Mouse (Mus musculus) olfactory bulb, adult 2 months (tissue): ENCODE measurements around the gene Nav2. TPM values are rescaled to one million over a fixed set of nuclear protein-coding genes. Genes with fewer than 3 reads are reported as not detected.

Experiments
- H3K27ac ChIP-seq: fragments of 200-500 bp; 2 replicates; pipeline ENCODE4 v1.5.1; 2012; ENCODE audit warnings: low read depth, low read length; ENCODE audit not compliant: insufficient read depth
- H3K4me1 ChIP-seq: fragments of 200-500 bp; 2 replicates; pipeline ENCODE4 v1.6.1; 2012; ENCODE audit warnings: low read length; ENCODE audit not compliant: control insufficient read depth, insufficient read depth
- H3K4me3 ChIP-seq: fragments of 200-500 bp; 2 replicates; pipeline ENCODE4 v1.5.1; 2012; ENCODE audit warnings: mild to moderate bottlenecking, low read depth, low read length, moderate library complexity; ENCODE audit not compliant: insufficient read depth
- CTCF ChIP-seq: fragments of 200-500 bp; IDR thresholded peaks from 2 replicates; pipeline ENCODE4 v1.5.1; 2012; ENCODE audit warnings: low read depth, mild to moderate bottlenecking, low read length, moderate library complexity; ENCODE audit not compliant: insufficient read depth
- POLR2A ChIP-seq: fragments of 200-500 bp; IDR thresholded peaks from 2 replicates; pipeline ENCODE4 v1.6.1; 2012; ENCODE audit warnings: mild to moderate bottlenecking, low read depth, low read length, moderate library complexity; ENCODE audit not compliant: insufficient read depth
- WGBS: fragments of 180-500 bp; shearing (Covaris S2); methylation state at CpG from one replicate; pipeline ENCODE4 v1.1.7; 2018; 5-methylcytosine and 5-hydroxymethylcytosine counted together
- polyA plus RNA-seq: library from polyadenylated mRNA; stranded (reverse); fragments of >200 nt; gene quantifications from 2 replicates; pipeline ENCODE4 v1.2.4, GENCODE M21; 2012; ENCODE audit warnings: low replicate concordance; ENCODE audit not compliant: missing spikeins, insufficient read depth, insufficient read length

Nav2 gene
- polyA plus RNA-seq, 1 experiment = 57.3 TPM

GRCm38 (mm10) chr7:49248333-49249086 is 340.0 kb downstream of the Nav2 start:
- Histone ChIP-seq H3K27ac (peak overlapping the region; percentile 86), H3K4me1 (peaks cover 50% of the 10 kb centered on the region), H3K4me3 (peak overlapping the region; percentile 90)
- TF ChIP-seq CTCF (no peak), POLR2A (no peak)
- WGBS = 10% methylated on average over 14 of the region's 14 CpGs

DNA sequence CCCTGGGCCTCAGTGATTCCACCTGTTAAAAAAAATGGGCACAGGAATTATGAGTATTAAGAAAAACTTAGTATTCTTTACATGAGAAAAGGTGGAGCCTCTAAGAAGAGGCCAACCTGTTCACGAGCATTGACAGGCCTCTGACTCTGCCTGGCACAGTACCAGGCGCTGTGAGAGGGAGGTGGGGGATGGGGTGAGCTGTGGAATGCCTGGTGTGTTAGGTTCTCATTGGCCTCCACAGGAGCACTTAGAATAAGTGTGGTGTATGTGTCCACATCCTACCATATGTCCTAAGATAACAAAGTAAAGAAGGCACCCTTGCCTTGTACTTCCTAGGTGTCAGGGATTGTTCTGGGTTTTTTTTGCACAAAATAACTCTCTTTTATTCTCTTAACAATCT is 340.9 kb downstream of the Nav2 start:
- Histone ChIP-seq H3K4me3 (peak overlapping the region; percentile 17; the same call in 1 of the 2 replicates), H3K27ac (no peak overlapping the region), H3K4me1 (peaks cover 55% of the 10 kb centered on the region)
- WGBS = 21% methylated on average over 2 of the region's 2 CpGs
- TF ChIP-seq CTCF (no peak), POLR2A (no peak)

- Histone ChIP-seq H3K4me1 (peaks cover 55% of the 10 kb centered on the region), H3K4me3 (peak overlapping the region; percentile 39), H3K27ac (peak overlapping the region; percentile 62)
- 1% methylated on average over 9 of the region's 9 CpGs for WGBS
- peak; percentile 91 for TF ChIP-seq CTCF
- TF ChIP-seq POLR2A = no peak
Measured at GRCm38 (mm10) chr7:49249996-49250395, 341.5 kb downstream of the Nav2 start.

DNA sequence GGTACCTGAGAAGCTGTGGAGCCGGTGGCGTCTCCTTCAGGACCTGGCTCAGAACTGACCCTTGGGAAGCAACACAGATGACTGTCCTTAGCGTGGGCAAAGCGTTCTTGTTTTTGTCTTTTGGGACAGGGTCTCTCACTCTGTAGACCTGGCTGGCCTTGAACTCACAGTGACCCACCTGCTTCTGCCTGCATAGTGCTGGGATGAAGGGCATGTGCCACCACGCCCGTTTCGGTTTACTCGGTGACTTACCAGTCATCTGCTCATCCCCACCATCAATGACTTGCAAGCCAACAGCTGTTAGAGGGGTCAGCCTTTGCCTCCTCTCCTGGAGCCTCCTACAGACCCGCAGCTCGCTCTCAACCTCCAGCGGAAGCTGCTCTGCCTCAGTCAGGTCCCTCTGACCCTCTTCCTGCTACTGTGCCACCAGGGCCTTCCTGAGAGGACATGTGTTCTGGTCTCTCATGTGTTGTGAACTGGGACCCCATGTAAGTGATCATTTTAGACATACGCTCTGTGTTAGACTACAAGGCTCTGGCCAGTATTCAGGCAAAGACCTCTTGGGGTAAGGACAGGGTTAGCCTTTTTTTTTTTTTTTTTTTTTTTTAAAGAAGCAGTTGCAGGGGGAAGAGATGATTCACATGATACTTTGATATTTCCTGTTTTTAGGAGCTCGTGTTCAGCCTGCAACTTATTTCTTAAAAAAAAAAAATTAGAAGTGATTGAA is 342.2 kb downstream of the Nav2 start:
- Histone ChIP-seq H3K27ac (peak overlapping the region; percentile 62), H3K4me3 (peak overlapping the region; percentile 39), H3K4me1 (peaks cover 52% of the 10 kb centered on the region)
- TF ChIP-seq CTCF (no peak), POLR2A (no peak)
- WGBS = 74% methylated on average over 13 of the region's 13 CpGs

- 37% methylated on average over 10 of the region's 10 CpGs for WGBS
- no peak overlapping the region for H3K27ac ChIP-seq
- peaks cover 58% of the 10 kb centered on the region for H3K4me1 ChIP-seq
- TF ChIP-seq POLR2A (no peak), CTCF (no peak)
- H3K4me3 ChIP-seq = no peak overlapping the region
Measured at GRCm38 (mm10) chr7:49251308-49251638, 342.8 kb downstream of the Nav2 start.

GRCm38 (mm10) chr7:49252444-49252843 is 343.9 kb downstream of the Nav2 start:
- H3K4me3 ChIP-seq = no peak overlapping the region
- WGBS = 80% methylated on average over 7 of the region's 7 CpGs
- H3K27ac ChIP-seq = peak overlapping the region; percentile 83
- peaks cover 69% of the 10 kb centered on the region for H3K4me1 ChIP-seq
- TF ChIP-seq POLR2A (no peak), CTCF (no peak)

DNA sequence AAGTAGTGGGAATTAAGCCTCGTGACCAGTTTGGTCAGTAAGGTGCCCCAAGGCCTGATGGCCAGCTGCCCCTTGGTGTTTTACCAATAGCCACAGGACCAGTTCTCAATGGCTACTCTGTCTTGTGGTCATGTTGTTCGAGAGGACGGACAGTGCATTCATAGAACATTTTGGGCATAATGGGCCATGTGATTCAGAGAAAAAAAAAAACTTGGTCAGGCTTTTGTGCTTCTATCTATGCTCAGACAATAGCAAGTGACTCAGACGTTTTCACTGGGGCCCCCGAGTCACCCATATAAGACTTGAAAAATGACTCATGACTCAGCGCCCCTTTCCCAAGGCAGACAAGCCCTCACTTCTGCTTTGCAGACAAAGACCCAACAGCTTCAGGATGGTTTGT is 344.4 kb downstream of the Nav2 start:
- peaks cover 72% of the 10 kb centered on the region for H3K4me1 ChIP-seq
- WGBS = 22% methylated on average over 6 of the region's 6 CpGs

GRCm38 (mm10) chr7:49255053-49255452 is 346.5 kb downstream of the Nav2 start:
- no peak overlapping the region for H3K4me3 ChIP-seq
- no peak overlapping the region for H3K27ac ChIP-seq
- WGBS = 83% methylated on average over 5 of the region's 5 CpGs
- no peak for TF ChIP-seq CTCF
- TF ChIP-seq POLR2A = no peak
- peaks cover 65% of the 10 kb centered on the region for H3K4me1 ChIP-seq

More for the DNA sequence above, 344.4 kb downstream of the Nav2 start:
- H3K4me3 ChIP-seq = no peak overlapping the region
- no peak for TF ChIP-seq CTCF
- no peak for TF ChIP-seq POLR2A
- peak overlapping the region; percentile 83 for H3K27ac ChIP-seq

DNA sequence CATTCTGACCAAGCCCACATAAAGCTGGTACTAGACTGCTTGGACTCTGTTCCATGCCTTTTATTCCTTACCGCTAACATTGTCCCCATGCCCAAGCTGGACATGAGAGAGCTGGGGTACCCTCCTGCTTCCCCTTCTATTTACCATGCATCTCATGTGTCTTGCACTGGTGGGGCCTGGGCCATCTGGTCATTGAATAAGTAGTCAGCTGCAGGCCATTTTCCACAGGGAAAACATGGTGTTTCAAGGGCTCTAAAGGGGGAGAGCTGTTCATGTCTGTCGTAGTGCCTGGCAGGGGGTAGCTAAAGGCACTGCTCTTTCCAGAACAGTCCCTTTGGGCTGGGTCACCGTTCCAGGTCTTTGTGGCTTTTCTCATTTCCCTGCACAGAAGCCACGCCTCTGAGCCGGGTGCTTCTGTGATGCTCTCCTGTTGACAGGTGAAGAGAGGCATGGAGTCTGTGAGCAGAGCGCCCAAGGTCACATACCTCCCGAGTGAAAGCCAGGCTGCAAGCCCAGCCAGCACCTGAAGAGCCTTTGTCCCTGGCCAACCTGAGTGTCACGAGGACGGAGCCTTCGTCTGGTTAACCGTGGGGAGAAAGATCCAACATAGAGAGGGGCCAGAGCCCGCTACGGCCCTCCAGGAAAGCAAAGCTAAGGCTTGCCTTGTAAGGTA is 348.9 kb downstream of the Nav2 start:
- H3K4me3 ChIP-seq = no peak overlapping the region
- H3K27ac ChIP-seq = peak overlapping the region; percentile 34; the same call in 1 of the 2 replicates
- H3K4me1 ChIP-seq = peaks cover 64% of the 10 kb centered on the region
- TF ChIP-seq POLR2A = no peak
- TF ChIP-seq CTCF = no peak
- WGBS = 76% methylated on average over 13 of the region's 13 CpGs
